Mouse (Mus musculus) heart, embryonic 14.5 days (tissue): Measurements from ENCODE around the gene Coro1b. TPM values are rescaled to one million over a fixed set of nuclear protein-coding genes. Genes with fewer than 3 reads are reported as not detected.

Source experiments
- ATAC-seq: fragments of 200-750 bp; cut with Nextera tagmentation; 2 replicates; pipeline ENCODE4 v1.8.0; 2017; ENCODE audit warnings: low read depth, moderate TSS enrichment; ENCODE audit not compliant: insufficient number of reproducible peaks, insufficient read depth, low FRiP score
- H3K27ac ChIP-seq, 2 experiments: fragments of 200-500 bp in 1 of 2; fragments of 300-500 bp in 1 of 2; sonication (generic) in 1 of 2; replicated peaks in 1 of 2; 2 replicates each; pipeline ENCODE4 v1.5.1; 2012 to 2014; ENCODE audit warnings: low read depth in 2 of 2, low read length in 2 of 2, control low read depth in 1 of 2, mild to moderate bottlenecking in 1 of 2, mixed read lengths in 1 of 2; ENCODE audit not compliant: control insufficient read depth in 1 of 2, insufficient read depth in 1 of 2
- H3K27me3 ChIP-seq: fragments of 300-500 bp; sonication (generic); 2 replicates; pipeline ENCODE4 v1.6.1; 2014; ENCODE audit warnings: mild to moderate bottlenecking, low read length, control low read depth; ENCODE audit not compliant: control insufficient read depth, insufficient read depth
- H3K36me3 ChIP-seq: fragments of 300-500 bp; sonication (generic); 2 replicates; pipeline ENCODE4 v1.6.1; 2014; ENCODE audit warnings: mild to moderate bottlenecking, control low read depth, low read length, mixed read lengths; ENCODE audit not compliant: control insufficient read depth, insufficient read depth
- H3K4me1 ChIP-seq, 2 experiments: fragments of 200-500 bp in 1 of 2; fragments of 300-500 bp in 1 of 2; sonication (generic) in 1 of 2; 2 replicates each; pipeline ENCODE4 v1.6.1; 2012 to 2014; ENCODE audit warnings: low read length in 2 of 2, control low read depth in 1 of 2, mixed read lengths in 1 of 2; ENCODE audit not compliant: control insufficient read depth in 2 of 2, insufficient read depth in 2 of 2
- H3K4me2 ChIP-seq: fragments of 300-500 bp; sonication (generic); 2 replicates; pipeline ENCODE4 v1.6.1; 2014; ENCODE audit warnings: mild to moderate bottlenecking, low read length
- H3K4me3 ChIP-seq, 2 experiments: fragments of 200-500 bp in 1 of 2; fragments of 300-500 bp in 1 of 2; sonication (generic) in 1 of 2; 2 replicates each; pipeline ENCODE4 v1.5.1; 2012 to 2014; ENCODE audit warnings: low read length in 2 of 2, mild to moderate bottlenecking in 2 of 2, control low read depth in 1 of 2, low read depth in 1 of 2, moderate library complexity in 1 of 2; ENCODE audit not compliant: control insufficient read depth in 1 of 2, insufficient read depth in 1 of 2
- H3K9ac ChIP-seq: fragments of 300-500 bp; sonication (generic); 2 replicates; pipeline ENCODE4 v1.6.1; 2014; ENCODE audit warnings: mild to moderate bottlenecking, low read length
- H3K9me3 ChIP-seq: fragments of 300-500 bp; sonication (generic); 2 replicates; pipeline ENCODE4 v1.6.1; 2016; ENCODE audit warnings: low read length, control low read depth; ENCODE audit not compliant: control insufficient read depth
- WGBS: fragments of 180-500 bp; shearing (Covaris S2); extraction: QIAGEN DNeasy Blood & Tissue Kit; methylation state at CpG from one replicate; pipeline ENCODE4 v1.1.7; 2014; 5-methylcytosine and 5-hydroxymethylcytosine counted together
- polyA plus RNA-seq: library from polyadenylated mRNA; unstranded; fragments of >200 nt; fragmentation: Nextera tagmentation; extraction: Ambion mirVana; gene quantifications from 2 replicates; pipeline ENCODE4 v1.2.1, GENCODE M21; 2014

Gene Coro1b
- polyA plus RNA-seq, 1 experiment from 2014 or later = 122 TPM

- Histone ChIP-seq H3K4me2 (no peak overlapping the region), H3K27ac (peak overlapping the region in 1 of 2 experiments; percentile 84; a peak in 2 of 4 replicates), H3K4me1 (peaks cover 31 to 50% of the 10 kb centered on the region in 2 experiments), H3K36me3 (no peaks in the 10 kb centered on the region), H3K27me3 (no peaks in the 10 kb centered on the region), H3K9ac (peak overlapping the region; percentile 21; the same call in 1 of the 2 replicates), H3K4me3 (no peak overlapping the region), H3K9me3 (no peaks in the 10 kb centered on the region)
- no peak for ATAC-seq
- WGBS = 60% methylated on average over 11 of the region's 11 CpGs
Measured at GRCm38 (mm10) chr19:4172925-4173324, 24.5 kb downstream of the Coro1b start.

- H3K27ac ChIP-seq = peak within 1 kb of the TSS; percentile 46 to 73
- peak; percentile 65 for ATAC-seq
- H3K36me3 ChIP-seq = no peaks in the 10 kb centered on the region
- peak within 1 kb of the TSS; percentile 69 for H3K9ac ChIP-seq
- no peaks in the 10 kb centered on the region for H3K27me3 ChIP-seq
- no peaks in the 10 kb centered on the region for H3K9me3 ChIP-seq
- 4% methylated on average over 11 of the region's 11 CpGs for WGBS
- H3K4me3 ChIP-seq = peak within 1 kb of the TSS; percentile 24 to 25
- peak within 1 kb of the TSS; percentile 65 for H3K4me2 ChIP-seq
- H3K4me1 ChIP-seq = peaks cover 25 to 41% of the 10 kb centered on the region in 2 experiments
Measured at GRCm38 (mm10) chr19:4175368-4175947, 27.0 kb downstream of the Coro1b start, which contains the start of gene Carns1. Gene Carns1, minus strand, starts transcription at chr19:4175479.

- Histone ChIP-seq H3K27ac (no peak overlapping the region), H3K27me3 (no peaks in the 10 kb centered on the region), H3K4me3 (no peak overlapping the region), H3K4me1 (peaks cover 14 to 15% of the 10 kb centered on the region in 2 experiments), H3K4me2 (no peak overlapping the region), H3K9ac (no peak overlapping the region), H3K9me3 (no peaks in the 10 kb centered on the region), H3K36me3 (no peaks in the 10 kb centered on the region)
- 81% methylated on average over 7 of the region's 7 CpGs for WGBS
- no peak for ATAC-seq
Measured at GRCm38 (mm10) chr19:4180411-4180810, 32.0 kb downstream of the Coro1b start.

DNA sequence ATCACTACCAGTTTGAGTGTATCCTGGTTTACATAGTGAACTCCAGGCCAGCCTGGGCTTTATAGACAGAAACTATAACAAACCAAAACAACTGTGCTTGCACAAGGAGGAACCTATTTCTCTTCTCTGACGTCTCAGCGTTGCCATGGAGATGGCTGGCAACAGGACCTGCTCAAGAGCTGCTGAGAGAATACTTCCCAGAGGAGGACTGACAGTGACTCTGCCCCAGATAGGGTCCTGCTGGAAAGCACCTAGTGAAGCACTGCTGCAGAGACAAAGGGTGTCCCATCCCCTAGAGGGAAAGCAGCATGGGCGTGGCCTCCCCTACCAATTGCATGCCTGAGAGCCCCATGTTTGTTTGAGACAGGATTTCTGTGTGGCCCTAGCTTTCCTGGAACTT is 33.5 kb downstream of the Coro1b start:
- ATAC-seq = no peak
- no peak overlapping the region for H3K27ac ChIP-seq

GRCm38 (mm10) chr19:4183689-4184088 is 35.3 kb downstream of the Coro1b start:
- 90% methylated on average over 2 of the region's 2 CpGs for WGBS
- no peak overlapping the region for H3K27ac ChIP-seq
- no peaks in the 10 kb centered on the region for H3K27me3 ChIP-seq
- no peaks in the 10 kb centered on the region for H3K36me3 ChIP-seq
- H3K9ac ChIP-seq = no peak overlapping the region
- no peak for ATAC-seq
- peaks cover 24 to 28% of the 10 kb centered on the region in 2 experiments for H3K4me1 ChIP-seq
- H3K9me3 ChIP-seq = no peaks in the 10 kb centered on the region
- H3K4me2 ChIP-seq = no peak overlapping the region
- H3K4me3 ChIP-seq = no peak overlapping the region

More for the DNA sequence above, 33.5 kb downstream of the Coro1b start:
- no peaks in the 10 kb centered on the region for H3K27me3 ChIP-seq
- H3K4me1 ChIP-seq = peaks cover 15 to 19% of the 10 kb centered on the region in 2 experiments
- 48% methylated on average over 3 of the region's 3 CpGs for WGBS
- H3K9me3 ChIP-seq = no peaks in the 10 kb centered on the region
- H3K4me3 ChIP-seq = no peak overlapping the region
- no peaks in the 10 kb centered on the region for H3K36me3 ChIP-seq
- no peak overlapping the region for H3K4me2 ChIP-seq
- H3K9ac ChIP-seq = no peak overlapping the region

- Histone ChIP-seq H3K4me3 (no peak overlapping the region), H3K27ac (peak overlapping the region; percentile 2 to 42; a peak in 2 of 4 replicates), H3K9ac (no peak overlapping the region), H3K36me3 (no peaks in the 10 kb centered on the region), H3K4me1 (peaks cover 24 to 28% of the 10 kb centered on the region in 2 experiments), H3K9me3 (no peaks in the 10 kb centered on the region), H3K27me3 (no peaks in the 10 kb centered on the region), H3K4me2 (peak overlapping the region; percentile 16; the same call in 1 of the 2 replicates)
- 45% methylated on average over 15 of the region's 15 CpGs for WGBS
- no peak for ATAC-seq
Measured at GRCm38 (mm10) chr19:4184976-4185975, 36.9 kb downstream of the Coro1b start.

DNA sequence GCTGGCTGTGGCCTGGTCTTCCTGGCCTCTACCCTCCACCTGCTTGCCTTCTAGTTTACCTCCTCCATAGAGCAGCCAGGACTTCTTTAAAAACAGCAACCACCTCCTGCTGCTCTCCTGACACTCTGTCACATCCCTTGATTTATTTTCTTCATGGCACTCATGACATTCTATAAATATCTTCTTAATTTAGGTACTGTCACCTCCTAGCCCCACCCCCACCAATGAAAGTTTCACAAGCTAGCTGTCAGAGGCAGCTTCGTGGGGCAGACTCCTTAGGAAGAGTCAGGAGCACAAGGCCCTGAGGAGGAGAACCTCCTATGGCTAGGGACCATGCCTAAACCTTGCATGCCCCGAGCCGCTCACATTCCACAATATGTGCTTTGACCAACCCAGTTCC is 38.9 kb downstream of the Coro1b start:
- no peak overlapping the region; the same call in 1 of the 2 replicates for H3K9ac ChIP-seq
- no peaks in the 10 kb centered on the region for H3K36me3 ChIP-seq
- 55% methylated on average over 3 of the region's 3 CpGs for WGBS
- H3K4me2 ChIP-seq = no peak overlapping the region
- no peak overlapping the region for H3K4me3 ChIP-seq
- ATAC-seq = no peak
- H3K27me3 ChIP-seq = no peaks in the 10 kb centered on the region
- 0 out of 4 replicates have a peak overlapping the region, but pooled peaks of 1 of the 2 experiments have one; percentile 19 for H3K27ac ChIP-seq
- peaks cover 29 to 37% of the 10 kb centered on the region in 2 experiments for H3K4me1 ChIP-seq
- no peaks in the 10 kb centered on the region for H3K9me3 ChIP-seq
